Mouse (Mus musculus) heart, embryonic 12.5 days (tissue): ENCODE measurements around the gene Aadac. TPM values are rescaled to one million over a fixed set of nuclear protein-coding genes. Genes with fewer than 3 reads are reported as not detected.

Experiments
- ATAC-seq: fragments of 200-750 bp; cut with Nextera tagmentation; 2 replicates; pipeline ENCODE4 v1.8.0; 2017; ENCODE audit warnings: moderate TSS enrichment, moderate library complexity; ENCODE audit not compliant: insufficient number of reproducible peaks, low FRiP score
- H3K27ac ChIP-seq: fragments of 300-500 bp; sonication (generic); 2 replicates; pipeline ENCODE4 v1.5.1; 2016; ENCODE audit warnings: mild to moderate bottlenecking, moderate library complexity; ENCODE audit not compliant: poor library complexity, severe bottlenecking
- H3K27me3 ChIP-seq: fragments of 300-500 bp; sonication (generic); replicated peaks from 2 replicates; pipeline ENCODE4 v1.6.1; 2016; ENCODE audit warnings: mild to moderate bottlenecking, moderate library complexity
- H3K36me3 ChIP-seq: fragments of 300-500 bp; sonication (generic); 2 replicates; pipeline ENCODE4 v1.6.1; 2016; ENCODE audit warnings: mild to moderate bottlenecking, moderate library complexity
- H3K4me1 ChIP-seq: fragments of 300-500 bp; sonication (generic); replicated peaks from 2 replicates; pipeline ENCODE4 v1.6.1; 2016; ENCODE audit warnings: mild to moderate bottlenecking
- H3K4me2 ChIP-seq: fragments of 300-500 bp; sonication (generic); 2 replicates; pipeline ENCODE4 v1.6.1; 2016; ENCODE audit warnings: mild to moderate bottlenecking, moderate library complexity
- H3K4me3 ChIP-seq: fragments of 300-500 bp; sonication (generic); 2 replicates; pipeline ENCODE4 v1.5.1; 2016; ENCODE audit warnings: mild to moderate bottlenecking
- H3K9ac ChIP-seq: fragments of 300-500 bp; sonication (generic); 2 replicates; pipeline ENCODE4 v1.6.1; 2016; ENCODE audit warnings: mild to moderate bottlenecking, moderate library complexity
- H3K9me3 ChIP-seq: fragments of 300-500 bp; sonication (generic); replicated peaks from 2 replicates; pipeline ENCODE4 v1.6.1; 2016; ENCODE audit warnings: mild to moderate bottlenecking, moderate library complexity
- WGBS: fragments of 180-500 bp; shearing (Covaris S2); methylation state at CpG from one replicate; pipeline ENCODE4 v1.1.7; 2016; 5-methylcytosine and 5-hydroxymethylcytosine counted together
- polyA plus RNA-seq: library from polyadenylated mRNA; unstranded; fragments of >200 nt; fragmentation: Nextera tagmentation; extraction: Ambion mirVana; gene quantifications from 2 replicates; pipeline ENCODE4 v1.2.1, GENCODE M21; 2016

Gene Aadac
- 0.23 and 0.88 TPM in 2 replicates for polyA plus RNA-seq

- H3K4me1 ChIP-seq: no peaks in the 10 kb centered on the region
- ATAC-seq: no peak
- H3K27ac ChIP-seq: no peak within 1 kb of the TSS
- no peaks in the 10 kb centered on the region for H3K36me3 ChIP-seq
- H3K9me3 ChIP-seq: no peaks in the 10 kb centered on the region
- H3K4me3 ChIP-seq: no peak within 1 kb of the TSS
- H3K27me3 ChIP-seq: no peaks in the 10 kb centered on the region
- no peak within 1 kb of the TSS for H3K9ac ChIP-seq
- H3K4me2 ChIP-seq: no peak within 1 kb of the TSS
- WGBS: 64% methylated on average over 1 of the region's 1 CpGs
Measured at GRCm38 (mm10) chr3:60025417-60025816, at the start of gene Aadac. Aadac (plus strand) TSS chr3:60025717.

DNA sequence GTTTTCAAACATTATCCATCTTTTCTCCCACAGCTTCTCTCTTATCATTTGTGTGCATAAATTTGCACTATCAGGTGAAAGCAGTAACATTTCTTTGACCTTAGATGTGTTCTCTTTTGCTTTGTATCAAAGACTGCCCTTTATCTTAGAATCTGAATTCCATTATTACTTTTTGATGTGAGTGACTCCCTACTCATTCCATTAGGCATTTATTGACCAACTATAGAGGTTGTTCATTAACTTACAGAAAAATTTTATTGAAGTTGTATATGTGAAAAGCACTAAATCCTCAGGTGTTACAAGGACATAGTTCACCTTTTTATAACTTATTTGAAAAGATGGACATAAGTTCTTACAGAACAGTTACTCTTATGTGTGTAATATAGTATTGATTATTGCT, 21.9 kb upstream of the Aadac start:
- H3K27ac ChIP-seq: no peak overlapping the region
- no peaks in the 10 kb centered on the region; the same call in 1 of the 2 replicates for H3K9me3 ChIP-seq
- H3K36me3 ChIP-seq: no peaks in the 10 kb centered on the region
- H3K9ac ChIP-seq: no peak overlapping the region
- no peaks in the 10 kb centered on the region for H3K27me3 ChIP-seq
- no peaks in the 10 kb centered on the region for H3K4me1 ChIP-seq
- ATAC-seq: no peak
- no peak overlapping the region for H3K4me2 ChIP-seq
- no peak overlapping the region for H3K4me3 ChIP-seq

GRCm38 (mm10) chr3:60006443-60006842, 19.1 kb upstream of the Aadac start, which contains the start of gene Aadacl2:
Aadacl2 (plus strand) TSS chr3:60006743.
- WGBS: 72% methylated on average over 1 of the region's 1 CpGs
- H3K36me3 ChIP-seq: no peaks in the 10 kb centered on the region
- H3K4me1 ChIP-seq: no peaks in the 10 kb centered on the region
- H3K9me3 ChIP-seq: no peaks in the 10 kb centered on the region
- no peak for ATAC-seq
- H3K27ac ChIP-seq: no peak within 1 kb of the TSS
- H3K27me3 ChIP-seq: no peaks in the 10 kb centered on the region
- no peak within 1 kb of the TSS for H3K9ac ChIP-seq
- H3K4me2 ChIP-seq: no peak within 1 kb of the TSS
- no peak within 1 kb of the TSS for H3K4me3 ChIP-seq

- 73% methylated on average over 4 of the region's 4 CpGs for WGBS
- Histone ChIP-seq H3K9me3 (no peaks in the 10 kb centered on the region), H3K4me1 (no peaks in the 10 kb centered on the region), H3K36me3 (no peaks in the 10 kb centered on the region), H3K27me3 (no peaks in the 10 kb centered on the region), H3K9ac (no peak overlapping the region), H3K27ac (no peak overlapping the region), H3K4me3 (no peak overlapping the region), H3K4me2 (no peak overlapping the region)
- no peak for ATAC-seq
Measured at GRCm38 (mm10) chr3:60031511-60031910, 6.0 kb downstream of the Aadac start.

DNA sequence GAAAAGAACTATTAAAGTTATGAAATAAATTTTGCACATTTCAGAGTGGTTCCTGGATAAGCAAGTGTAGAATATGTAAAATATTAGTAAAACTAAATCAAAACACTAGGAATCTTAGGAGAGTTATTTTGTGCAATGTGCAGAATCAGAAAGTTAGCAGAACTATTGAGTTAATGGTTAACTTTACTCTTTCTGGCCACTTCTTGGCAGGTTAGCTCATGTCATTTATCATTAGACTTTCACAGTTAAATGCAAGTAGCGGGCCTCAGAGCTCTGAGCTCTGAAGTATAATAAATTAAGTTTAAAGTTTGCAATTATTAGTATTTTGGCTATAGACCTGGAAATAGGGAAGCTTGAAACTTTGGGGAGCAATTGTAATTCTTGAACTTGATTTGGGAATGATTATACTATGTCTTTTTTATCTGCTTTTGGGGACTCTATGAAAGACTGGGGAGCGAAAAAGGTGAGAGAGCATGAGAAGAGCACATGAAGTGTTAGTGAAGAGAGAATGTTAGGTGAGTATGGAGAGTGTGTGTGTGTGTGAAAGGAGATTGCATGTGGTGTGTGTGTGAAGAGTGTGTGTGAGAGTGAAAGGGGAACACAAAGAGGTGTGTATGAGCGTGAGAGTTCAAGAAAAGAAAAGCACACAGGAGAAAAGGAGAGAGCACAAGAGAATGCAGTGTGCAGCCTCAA, 20.9 kb downstream of the Aadac start:
- Histone ChIP-seq H3K27ac (no peak overlapping the region), H3K9me3 (no peaks in the 10 kb centered on the region), H3K36me3 (no peaks in the 10 kb centered on the region), H3K9ac (no peak overlapping the region), H3K4me2 (no peak overlapping the region), H3K4me3 (no peak overlapping the region), H3K27me3 (no peaks in the 10 kb centered on the region), H3K4me1 (no peaks in the 10 kb centered on the region)
- WGBS: 77% methylated on average over 3 of the region's 3 CpGs
- no peak for ATAC-seq

DNA sequence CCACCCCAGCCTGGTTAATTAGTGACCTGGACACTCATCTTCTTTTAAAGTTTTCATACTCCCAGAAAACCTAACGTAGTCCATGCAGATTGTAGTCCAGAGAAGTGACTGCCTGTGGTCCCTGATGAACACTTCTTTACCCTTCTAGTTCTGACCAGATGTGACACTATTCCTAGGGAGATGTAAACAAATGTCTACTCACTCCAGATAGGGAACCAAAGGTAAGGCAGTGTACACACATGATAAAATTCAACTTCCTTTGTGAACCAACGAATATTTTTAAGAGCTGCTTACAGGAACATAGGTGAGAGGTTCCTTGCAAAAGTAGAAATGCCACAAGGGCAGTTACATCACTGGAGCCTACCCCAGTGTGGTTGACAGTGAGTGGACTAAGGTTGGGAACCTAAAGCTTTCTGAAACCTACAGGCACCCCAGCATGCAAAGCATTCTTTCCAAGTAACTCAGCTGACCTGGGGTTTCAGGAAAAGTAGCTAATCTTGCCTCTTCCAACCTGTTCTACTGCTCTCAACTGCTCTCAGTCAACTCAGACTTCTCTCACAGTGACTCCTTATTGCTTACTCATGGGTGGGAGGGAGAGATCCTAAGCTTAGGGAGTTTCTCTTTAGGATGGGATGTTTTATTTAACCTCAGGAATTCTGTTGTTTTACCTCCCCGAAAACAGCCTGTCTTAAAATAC, 27.9 kb downstream of the Aadac start:
- no peaks in the 10 kb centered on the region for H3K4me1 ChIP-seq
- H3K4me3 ChIP-seq: no peak overlapping the region
- ATAC-seq: no peak
- H3K27ac ChIP-seq: no peak overlapping the region
- no peak overlapping the region for H3K4me2 ChIP-seq
- WGBS: 73% methylated on average over 3 of the region's 3 CpGs
- H3K27me3 ChIP-seq: no peaks in the 10 kb centered on the region
- H3K9ac ChIP-seq: no peak overlapping the region
- H3K9me3 ChIP-seq: no peaks in the 10 kb centered on the region
- H3K36me3 ChIP-seq: no peaks in the 10 kb centered on the region

- Histone ChIP-seq H3K27me3 (no peaks in the 10 kb centered on the region), H3K36me3 (no peaks in the 10 kb centered on the region), H3K4me3 (no peak overlapping the region), H3K27ac (no peak overlapping the region), H3K9ac (no peak overlapping the region), H3K9me3 (no peaks in the 10 kb centered on the region), H3K4me2 (no peak overlapping the region), H3K4me1 (no peaks in the 10 kb centered on the region)
- 76% methylated on average over 2 of the region's 2 CpGs for WGBS
- ATAC-seq: no peak
Measured at GRCm38 (mm10) chr3:60053931-60054330, 28.4 kb downstream of the Aadac start.

- Histone ChIP-seq H3K4me1 (no peaks in the 10 kb centered on the region), H3K9me3 (no peaks in the 10 kb centered on the region), H3K9ac (no peak overlapping the region), H3K27me3 (no peaks in the 10 kb centered on the region), H3K36me3 (no peaks in the 10 kb centered on the region), H3K4me2 (no peak overlapping the region), H3K4me3 (no peak overlapping the region), H3K27ac (no peak overlapping the region)
- 26% methylated on average over 3 of the region's 3 CpGs for WGBS
- no peak for ATAC-seq
Measured at GRCm38 (mm10) chr3:60056451-60056850, 30.9 kb downstream of the Aadac start.

- H3K36me3 ChIP-seq: no peaks in the 10 kb centered on the region
- no peak overlapping the region for H3K4me3 ChIP-seq
- 71% methylated on average over 2 of the region's 2 CpGs for WGBS
- ATAC-seq: no peak
- no peaks in the 10 kb centered on the region for H3K4me1 ChIP-seq
- no peak overlapping the region for H3K27ac ChIP-seq
- H3K9ac ChIP-seq: no peak overlapping the region
- no peaks in the 10 kb centered on the region for H3K9me3 ChIP-seq
- H3K27me3 ChIP-seq: no peaks in the 10 kb centered on the region
- no peak overlapping the region for H3K4me2 ChIP-seq
Measured at GRCm38 (mm10) chr3:60057070-60057808, 31.7 kb downstream of the Aadac start.

GRCm38 (mm10) chr3:60057809-60058082, 32.2 kb downstream of the Aadac start:
- H3K27ac ChIP-seq: no peak overlapping the region
- H3K36me3 ChIP-seq: no peaks in the 10 kb centered on the region
- no peaks in the 10 kb centered on the region for H3K27me3 ChIP-seq
- H3K9ac ChIP-seq: no peak overlapping the region
- no peak for ATAC-seq
- no peak overlapping the region for H3K4me3 ChIP-seq
- H3K9me3 ChIP-seq: no peaks in the 10 kb centered on the region
- 55% methylated on average over 1 of the region's 1 CpGs for WGBS
- no peak overlapping the region for H3K4me2 ChIP-seq
- no peaks in the 10 kb centered on the region for H3K4me1 ChIP-seq

DNA sequence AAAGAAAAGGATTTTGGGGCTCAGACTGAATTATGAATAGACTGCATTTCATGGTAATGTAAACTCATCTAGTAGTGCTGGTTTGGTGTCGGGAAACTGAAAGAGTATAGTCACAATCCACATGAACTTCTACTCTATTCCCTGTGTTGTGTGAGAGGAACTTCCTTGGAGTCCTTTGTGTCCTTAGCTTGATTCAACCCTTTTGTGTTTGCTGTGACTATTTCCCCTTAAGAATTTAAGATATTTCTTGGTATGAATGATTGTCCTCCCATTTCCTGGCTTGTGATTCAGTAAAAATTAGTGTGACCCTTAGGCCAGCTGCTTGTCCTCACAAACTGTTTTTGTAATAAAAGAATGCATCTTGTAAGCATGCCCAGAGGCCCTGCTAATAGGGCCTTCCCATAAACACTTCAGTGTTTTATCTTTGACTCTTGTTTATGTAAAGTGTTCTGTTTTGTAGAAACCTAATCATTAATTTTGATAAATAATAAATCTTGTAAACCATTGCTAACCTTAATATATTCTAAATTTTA, 53.4 kb downstream of the Aadac start:
- Histone ChIP-seq H3K9ac (no peak overlapping the region), H3K4me3 (no peak overlapping the region), H3K9me3 (no peaks in the 10 kb centered on the region), H3K27me3 (no peaks in the 10 kb centered on the region), H3K27ac (no peak overlapping the region), H3K36me3 (no peaks in the 10 kb centered on the region), H3K4me2 (no peak overlapping the region), H3K4me1 (peaks cover 8% of the 10 kb centered on the region; the same call in 1 of the 2 replicates)
- ATAC-seq: no peak
- 80% methylated on average over 1 of the region's 1 CpGs for WGBS
